Mouse (Mus musculus): ENCODE results near the gene Irf2bpl. TPM values are rescaled to one million over a fixed set of nuclear protein-coding genes. Genes with fewer than 3 reads are reported as not detected.

Gene Irf2bpl
- polyA plus RNA-seq, 1 experiment from 2014 or later: 2.8 TPM

DNA sequence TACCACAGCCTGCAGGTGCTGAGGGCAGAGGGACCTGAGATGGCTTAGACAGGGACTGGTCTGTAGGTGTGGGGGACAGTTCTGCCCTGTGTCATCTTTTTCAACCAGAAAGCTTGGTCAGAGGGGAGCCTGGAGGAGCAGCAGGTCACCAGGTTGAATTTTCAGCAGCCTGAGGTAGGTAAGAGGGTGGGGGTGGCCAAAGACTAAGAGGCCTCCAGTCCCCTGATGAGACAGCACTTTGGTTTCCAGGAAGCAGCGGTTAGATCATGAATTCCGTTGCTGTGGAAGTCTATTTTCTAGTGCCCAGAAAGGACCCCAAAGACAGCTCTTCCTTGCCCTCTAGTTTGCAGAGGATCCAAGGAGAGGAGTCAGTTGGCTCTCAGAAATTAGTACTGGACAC, 29.8 kb upstream of the Irf2bpl start:
- Histone ChIP-seq H3K9ac (no peak overlapping the region), H3K9me3 (replicated peaks) (no peaks in the 10 kb centered on the region), H3K27ac (replicated peaks) (no peak overlapping the region), H3K27me3 (peaks cover 10% of the 10 kb centered on the region), H3K4me1 (replicated peaks) (peaks cover 30% of the 10 kb centered on the region), H3K4me2 (no peak overlapping the region), H3K4me3 (replicated peaks) (no peak overlapping the region), H3K36me3 (replicated peaks) (no peaks in the 10 kb centered on the region)
- ATAC-seq (ENCODE audit: insufficient read depth): no peak
- 12% methylated on average over 2 of the region's 2 CpGs for WGBS (ENCODE audit: insufficient replicate concordance)

DNA sequence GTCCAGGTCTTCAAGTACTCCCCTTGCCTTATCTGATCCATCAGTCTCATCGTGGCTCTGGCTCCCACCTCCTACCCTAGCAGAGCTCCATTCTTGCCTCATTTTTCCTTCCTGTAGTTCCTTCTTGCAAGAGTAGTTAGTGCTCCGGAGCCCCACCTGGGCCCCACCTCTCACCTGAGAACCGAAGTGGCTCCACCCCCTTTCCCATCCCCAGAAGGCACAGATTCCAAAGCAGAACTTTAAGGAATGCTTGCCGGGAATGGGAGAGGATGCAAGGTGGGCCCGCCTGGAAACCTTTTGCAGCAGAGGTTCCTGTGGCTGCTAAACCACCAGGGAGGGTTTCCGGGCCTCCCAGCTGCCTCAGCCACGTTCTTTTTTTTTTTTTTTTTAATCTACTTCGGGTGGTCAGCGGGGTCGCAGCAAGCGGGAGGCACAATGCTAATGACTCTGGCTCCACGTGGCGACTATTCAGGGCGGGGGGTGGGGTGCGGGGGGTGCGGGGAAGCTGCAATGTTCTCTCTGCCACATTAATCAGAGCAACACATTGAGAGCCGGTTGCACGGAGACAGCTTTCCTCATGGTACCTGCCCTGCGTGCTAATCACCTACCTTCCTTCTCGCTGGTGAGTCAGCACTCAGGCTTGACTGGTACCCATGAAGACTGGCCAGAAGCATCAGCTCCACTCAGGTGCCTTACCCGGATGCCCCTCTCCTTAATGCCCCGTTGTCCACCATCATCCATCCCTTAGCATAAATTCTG, 27.9 kb upstream of the Irf2bpl start:
- Histone ChIP-seq H3K4me3 (replicated peaks) (no peak overlapping the region), H3K4me2 (no peak overlapping the region), H3K9me3 (replicated peaks) (no peaks in the 10 kb centered on the region), H3K36me3 (replicated peaks) (no peaks in the 10 kb centered on the region), H3K27me3 (peaks cover 10% of the 10 kb centered on the region), H3K27ac (replicated peaks) (no peak overlapping the region), H3K4me1 (replicated peaks) (peaks cover 15% of the 10 kb centered on the region; the same call in 1 of the 2 replicates), H3K9ac (no peak overlapping the region)
- no peak for ATAC-seq (ENCODE audit: insufficient read depth)
- WGBS (ENCODE audit: insufficient replicate concordance): 6% methylated on average over 22 of the region's 22 CpGs

- no peak overlapping the region for H3K4me3 ChIP-seq (replicated peaks)
- H3K9me3 ChIP-seq (replicated peaks): no peaks in the 10 kb centered on the region
- no peaks in the 10 kb centered on the region for H3K36me3 ChIP-seq (replicated peaks)
- H3K27me3 ChIP-seq: peaks cover 10% of the 10 kb centered on the region
- H3K9ac ChIP-seq: no peak overlapping the region
- no peak overlapping the region for H3K4me2 ChIP-seq
- H3K27ac ChIP-seq (replicated peaks): no peak overlapping the region
- H3K4me1 ChIP-seq (replicated peaks): peaks cover 15% of the 10 kb centered on the region
- ATAC-seq (ENCODE audit: insufficient read depth): no peak
- 66% methylated on average over 10 of the region's 10 CpGs for WGBS (ENCODE audit: insufficient replicate concordance)
Measured at GRCm38 (mm10) chr12:86911482-86911931, 26.9 kb upstream of the Irf2bpl start.

GRCm38 (mm10) chr12:86906395-86906794, 21.8 kb upstream of the Irf2bpl start:
- Histone ChIP-seq H3K4me1 (replicated peaks) (no peaks in the 10 kb centered on the region; the same call in none of the 2 replicates), H3K9ac (no peak overlapping the region), H3K36me3 (replicated peaks) (no peaks in the 10 kb centered on the region), H3K27ac (replicated peaks) (no peak overlapping the region), H3K9me3 (replicated peaks) (no peaks in the 10 kb centered on the region), H3K4me2 (no peak overlapping the region), H3K4me3 (replicated peaks) (no peak overlapping the region), H3K27me3 (no peaks in the 10 kb centered on the region; the same call in 1 of the 2 replicates)
- no peak for ATAC-seq (ENCODE audit: insufficient read depth)
- 2% methylated on average over 15 of the region's 15 CpGs for WGBS (ENCODE audit: insufficient replicate concordance)

DNA sequence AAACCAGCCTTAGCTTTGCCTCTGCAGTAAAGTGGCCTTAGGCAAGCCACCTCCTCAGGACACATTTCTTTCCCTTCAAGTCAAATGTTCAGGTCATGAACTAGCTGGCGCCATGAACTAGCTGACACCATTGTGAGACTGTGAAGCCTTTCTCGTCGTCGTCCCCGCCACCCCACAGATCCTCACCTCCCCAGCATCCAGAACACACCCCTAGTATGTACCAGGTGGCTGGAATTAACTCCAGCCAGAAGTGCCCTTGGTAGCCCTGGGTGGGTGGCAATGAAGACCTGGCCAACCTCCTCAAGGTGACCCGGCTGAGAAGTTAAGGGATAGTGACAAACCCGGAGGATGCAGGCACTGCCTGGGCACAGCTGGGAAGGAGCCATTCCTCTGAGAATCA, 21.3 kb upstream of the Irf2bpl start:
- WGBS (ENCODE audit: insufficient replicate concordance): 51% methylated on average over 7 of the region's 7 CpGs
- Histone ChIP-seq H3K27ac (replicated peaks) (no peak overlapping the region), H3K4me2 (no peak overlapping the region), H3K4me3 (replicated peaks) (no peak overlapping the region), H3K9ac (no peak overlapping the region), H3K9me3 (replicated peaks) (no peaks in the 10 kb centered on the region), H3K36me3 (replicated peaks) (no peaks in the 10 kb centered on the region), H3K4me1 (replicated peaks) (no peaks in the 10 kb centered on the region; the same call in none of the 2 replicates), H3K27me3 (no peaks in the 10 kb centered on the region; the same call in 1 of the 2 replicates)
- ATAC-seq (ENCODE audit: insufficient read depth): no peak

DNA sequence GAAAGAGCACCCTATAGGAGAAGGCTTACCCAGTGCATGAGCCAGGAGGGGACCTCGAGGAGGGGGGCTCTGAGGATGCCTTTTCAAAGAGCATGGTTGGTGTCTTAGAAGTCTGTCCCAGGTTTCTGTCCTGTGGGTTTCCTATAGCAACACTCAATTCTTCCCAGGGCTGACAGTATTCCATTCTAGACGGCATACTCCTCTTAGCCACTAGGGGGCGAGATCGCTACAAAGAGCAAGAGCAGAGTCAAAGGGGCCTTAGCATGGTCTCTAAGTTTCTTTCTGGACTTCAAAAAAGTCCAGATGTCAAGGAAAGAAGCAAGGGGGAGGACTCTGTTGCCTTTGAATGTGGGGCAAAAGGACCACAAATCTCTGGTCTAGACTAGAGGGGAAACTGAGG, 20.6 kb upstream of the Irf2bpl start:
- no peak for ATAC-seq (ENCODE audit: insufficient read depth)
- WGBS (ENCODE audit: insufficient replicate concordance): 5% methylated on average over 4 of the region's 4 CpGs
- Histone ChIP-seq H3K36me3 (replicated peaks) (no peaks in the 10 kb centered on the region), H3K4me1 (replicated peaks) (no peaks in the 10 kb centered on the region; the same call in none of the 2 replicates), H3K27me3 (no peaks in the 10 kb centered on the region; the same call in 1 of the 2 replicates), H3K4me2 (no peak overlapping the region), H3K27ac (replicated peaks) (no peak overlapping the region), H3K9me3 (replicated peaks) (no peaks in the 10 kb centered on the region), H3K9ac (no peak overlapping the region), H3K4me3 (replicated peaks) (no peak overlapping the region)

GRCm38 (mm10) chr12:86903828-86904806, 19.5 kb upstream of the Irf2bpl start:
- Histone ChIP-seq H3K4me2 (no peak overlapping the region), H3K9me3 (replicated peaks) (no peaks in the 10 kb centered on the region), H3K4me3 (replicated peaks) (no peak overlapping the region), H3K36me3 (replicated peaks) (no peaks in the 10 kb centered on the region), H3K9ac (no peak overlapping the region), H3K27me3 (no peaks in the 10 kb centered on the region; the same call in 1 of the 2 replicates), H3K4me1 (replicated peaks) (peaks cover 6% of the 10 kb centered on the region), H3K27ac (replicated peaks) (no peak overlapping the region)
- WGBS (ENCODE audit: insufficient replicate concordance): 71% methylated on average over 11 of the region's 11 CpGs
- no peak for ATAC-seq (ENCODE audit: insufficient read depth)

GRCm38 (mm10) chr12:86899461-86900179, 15.0 kb upstream of the Irf2bpl start:
- Histone ChIP-seq H3K9me3 (replicated peaks) (no peaks in the 10 kb centered on the region), H3K4me1 (replicated peaks) (peaks cover 48% of the 10 kb centered on the region), H3K36me3 (replicated peaks) (no peaks in the 10 kb centered on the region), H3K4me3 (replicated peaks) (no peak overlapping the region), H3K27me3 (no peaks in the 10 kb centered on the region), H3K4me2 (no peak overlapping the region), H3K27ac (replicated peaks) (no peak overlapping the region), H3K9ac (no peak overlapping the region)
- WGBS (ENCODE audit: insufficient replicate concordance): 68% methylated on average over 11 of the region's 11 CpGs
- no peak for ATAC-seq (ENCODE audit: insufficient read depth)

- no peak overlapping the region for H3K27ac ChIP-seq (replicated peaks)
- no peak overlapping the region for H3K4me2 ChIP-seq
- H3K4me3 ChIP-seq (replicated peaks): no peak overlapping the region
- no peaks in the 10 kb centered on the region for H3K27me3 ChIP-seq
- no peak for ATAC-seq (ENCODE audit: insufficient read depth)
- H3K4me1 ChIP-seq (replicated peaks): peaks cover 58% of the 10 kb centered on the region
- no peaks in the 10 kb centered on the region for H3K36me3 ChIP-seq (replicated peaks)
- no peaks in the 10 kb centered on the region for H3K9me3 ChIP-seq (replicated peaks)
- no peak overlapping the region for H3K9ac ChIP-seq
- 66% methylated on average over 3 of the region's 3 CpGs for WGBS (ENCODE audit: insufficient replicate concordance)
Measured at GRCm38 (mm10) chr12:86898448-86898847, 13.8 kb upstream of the Irf2bpl start.

DNA sequence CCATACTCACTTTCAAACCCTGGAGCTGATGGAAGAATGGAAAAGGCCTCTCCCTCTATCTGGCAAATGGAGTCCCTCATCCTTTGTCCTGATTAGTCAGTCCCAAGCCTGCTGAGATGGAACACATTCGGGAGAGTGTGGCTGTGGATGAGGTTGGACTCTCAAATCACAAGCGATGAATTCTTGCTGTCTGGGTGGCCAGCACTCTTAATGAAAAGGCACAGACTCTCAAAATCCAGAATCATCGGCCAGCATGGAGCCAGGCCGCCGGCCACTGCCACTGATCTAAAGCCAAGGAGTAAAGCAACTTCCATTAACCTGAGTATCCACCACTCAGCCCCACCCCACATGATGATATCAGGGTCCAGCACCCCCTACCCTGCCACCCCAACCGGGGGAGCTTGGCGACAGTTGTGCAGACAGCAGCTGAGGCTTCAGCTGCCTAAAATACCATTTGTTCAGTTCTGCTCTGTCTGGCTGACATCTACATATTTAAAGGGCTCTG, 13.2 kb upstream of the Irf2bpl start:
- WGBS (ENCODE audit: insufficient replicate concordance): 70% methylated on average over 7 of the region's 7 CpGs
- H3K4me2 ChIP-seq: no peak overlapping the region
- peaks cover 64% of the 10 kb centered on the region for H3K4me1 ChIP-seq (replicated peaks)
- no peak for ATAC-seq (ENCODE audit: insufficient read depth)
- H3K9ac ChIP-seq: no peak overlapping the region
- H3K9me3 ChIP-seq (replicated peaks): no peaks in the 10 kb centered on the region
- no peaks in the 10 kb centered on the region for H3K27me3 ChIP-seq
- H3K27ac ChIP-seq (replicated peaks): peak overlapping the region; percentile 46
- no peak overlapping the region for H3K4me3 ChIP-seq (replicated peaks)
- no peaks in the 10 kb centered on the region for H3K36me3 ChIP-seq (replicated peaks)
